Mouse (Mus musculus) liver, embryonic 16.5 days (tissue): ENCODE measurements around the gene Tmem200b. TPM values are rescaled to one million over a fixed set of nuclear protein-coding genes. Genes with fewer than 3 reads are reported as not detected.

Experiments
- ATAC-seq: fragments of 200-750 bp; cut with Nextera tagmentation; 2 replicates; pipeline ENCODE4 v1.8.0; 2017; ENCODE audit warnings: low read depth, mild to moderate bottlenecking, moderate number of reproducible peaks, moderate library complexity
- H3K27ac ChIP-seq: fragments of 300-500 bp; sonication (generic); 2 replicates; pipeline ENCODE4 v1.5.1; 2014; ENCODE audit warnings: mild to moderate bottlenecking, low read length
- H3K27me3 ChIP-seq: fragments of 300-500 bp; sonication (generic); 2 replicates; pipeline ENCODE4 v1.6.1; 2014; ENCODE audit warnings: low read depth, low read length, mixed read lengths; ENCODE audit not compliant: control insufficient read depth, insufficient read depth
- H3K36me3 ChIP-seq: fragments of 300-500 bp; sonication (generic); 2 replicates; pipeline ENCODE4 v1.6.1; 2014; ENCODE audit warnings: mild to moderate bottlenecking; ENCODE audit not compliant: control insufficient read depth, insufficient read depth
- H3K4me1 ChIP-seq: fragments of 300-500 bp; sonication (generic); 2 replicates; pipeline ENCODE4 v1.6.1; 2014; ENCODE audit warnings: low read depth, low read length, mixed read lengths; ENCODE audit not compliant: control insufficient read depth
- H3K4me2 ChIP-seq: fragments of 300-500 bp; sonication (generic); 2 replicates; pipeline ENCODE4 v1.6.1; 2014; ENCODE audit warnings: low read depth, low read length, mixed read lengths
- H3K4me3 ChIP-seq: fragments of 300-500 bp; sonication (generic); 2 replicates; pipeline ENCODE4 v1.5.1; 2014; ENCODE audit warnings: low read depth, mild to moderate bottlenecking, low read length
- H3K9ac ChIP-seq: fragments of 300-500 bp; sonication (generic); 2 replicates; pipeline ENCODE4 v1.6.1; 2014; ENCODE audit warnings: low read depth, low read length
- H3K9me3 ChIP-seq: fragments of 300-500 bp; sonication (generic); replicated peaks from 2 replicates; pipeline ENCODE4 v1.6.1; 2016; ENCODE audit warnings: low read length; ENCODE audit not compliant: control insufficient read depth
- WGBS: fragments of 180-500 bp; shearing (Covaris S2); extraction: QIAGEN DNeasy Blood & Tissue Kit; methylation state at CpG from one replicate; pipeline ENCODE4 v1.1.7; 2014; ENCODE audit not compliant: insufficient replicate concordance; 5-methylcytosine and 5-hydroxymethylcytosine counted together
- polyA plus RNA-seq: library from polyadenylated mRNA; unstranded; fragments of >200 nt; fragmentation: Nextera tagmentation; extraction: Ambion mirVana; gene quantifications from 2 replicates; pipeline ENCODE4 v1.2.1, GENCODE M21; 2015

The Tmem200b gene
- polyA plus RNA-seq, 1 experiment from 2014 or later: not detected

GRCm38 (mm10) chr4:131881306-131881705 lies 40.3 kb upstream of the Tmem200b start:
- ATAC-seq: no peak
- Histone ChIP-seq H3K27ac (no peak overlapping the region), H3K4me1 (peaks cover 18% of the 10 kb centered on the region), H3K4me3 (no peak overlapping the region), H3K4me2 (no peak overlapping the region), H3K27me3 (no peaks in the 10 kb centered on the region), H3K9ac (no peak overlapping the region), H3K9me3 (no peaks in the 10 kb centered on the region), H3K36me3 (peaks cover 22% of the 10 kb centered on the region)
- 77% methylated on average over 7 of the region's 7 CpGs for WGBS

- WGBS: 71% methylated on average over 6 of the region's 6 CpGs
- Histone ChIP-seq H3K4me1 (peaks cover 19% of the 10 kb centered on the region), H3K27me3 (no peaks in the 10 kb centered on the region), H3K36me3 (peaks cover 31% of the 10 kb centered on the region), H3K4me2 (no peak overlapping the region), H3K27ac (no peak overlapping the region), H3K9me3 (no peaks in the 10 kb centered on the region), H3K9ac (no peak overlapping the region), H3K4me3 (no peak overlapping the region)
- no peak for ATAC-seq
Measured at GRCm38 (mm10) chr4:131883571-131883970, 38.0 kb upstream of the Tmem200b start.

GRCm38 (mm10) chr4:131885376-131885775 lies 36.2 kb upstream of the Tmem200b start:
- WGBS: 82% methylated on average over 6 of the region's 6 CpGs
- ATAC-seq: no peak
- H3K27ac ChIP-seq: no peak overlapping the region
- H3K9me3 ChIP-seq: no peaks in the 10 kb centered on the region
- no peak overlapping the region for H3K4me3 ChIP-seq
- no peak overlapping the region for H3K9ac ChIP-seq
- H3K4me2 ChIP-seq: no peak overlapping the region
- H3K27me3 ChIP-seq: no peaks in the 10 kb centered on the region
- H3K36me3 ChIP-seq: peaks cover 34% of the 10 kb centered on the region
- peaks cover 19% of the 10 kb centered on the region for H3K4me1 ChIP-seq

- 26% methylated on average over 1 of the region's 1 CpGs for WGBS
- H3K9me3 ChIP-seq: no peaks in the 10 kb centered on the region
- no peak overlapping the region for H3K4me3 ChIP-seq
- no peak overlapping the region for H3K9ac ChIP-seq
- peaks cover 17% of the 10 kb centered on the region for H3K4me1 ChIP-seq
- H3K4me2 ChIP-seq: no peak overlapping the region
- H3K27ac ChIP-seq: no peak overlapping the region
- peaks cover 54% of the 10 kb centered on the region for H3K36me3 ChIP-seq
- H3K27me3 ChIP-seq: no peaks in the 10 kb centered on the region
- ATAC-seq: peak; percentile 67
Measured at GRCm38 (mm10) chr4:131888564-131888963, 33.0 kb upstream of the Tmem200b start.

- Histone ChIP-seq H3K4me1 (peaks cover 17% of the 10 kb centered on the region), H3K9ac (no peak overlapping the region), H3K27me3 (no peaks in the 10 kb centered on the region), H3K4me2 (no peak overlapping the region), H3K27ac (no peak overlapping the region), H3K4me3 (no peak overlapping the region), H3K36me3 (peaks cover 53% of the 10 kb centered on the region), H3K9me3 (no peaks in the 10 kb centered on the region)
- WGBS: 60% methylated on average over 3 of the region's 3 CpGs
- ATAC-seq: no peak
Measured at GRCm38 (mm10) chr4:131890692-131891091, 30.9 kb upstream of the Tmem200b start.

- H3K4me2 ChIP-seq: no peak overlapping the region
- H3K36me3 ChIP-seq: peaks cover 81% of the 10 kb centered on the region
- H3K4me1 ChIP-seq: peaks cover 6% of the 10 kb centered on the region; the same call in 1 of the 2 replicates
- no peaks in the 10 kb centered on the region for H3K27me3 ChIP-seq
- no peak overlapping the region for H3K4me3 ChIP-seq
- 93% methylated on average over 5 of the region's 5 CpGs for WGBS
- no peak overlapping the region for H3K9ac ChIP-seq
- ATAC-seq: no peak
- H3K9me3 ChIP-seq: no peaks in the 10 kb centered on the region
- H3K27ac ChIP-seq: peak overlapping the region; percentile 37
Measured at GRCm38 (mm10) chr4:131897109-131897508, 24.5 kb upstream of the Tmem200b start.

- Histone ChIP-seq H3K9ac (no peak overlapping the region), H3K4me1 (peaks cover 6% of the 10 kb centered on the region; the same call in 1 of the 2 replicates), H3K36me3 (peaks cover 77% of the 10 kb centered on the region), H3K4me3 (no peak overlapping the region), H3K27me3 (no peaks in the 10 kb centered on the region), H3K27ac (peak overlapping the region; percentile 37), H3K9me3 (no peaks in the 10 kb centered on the region), H3K4me2 (no peak overlapping the region)
- peak; percentile 85 for ATAC-seq
- WGBS: 83% methylated on average over 8 of the region's 8 CpGs
Measured at GRCm38 (mm10) chr4:131897787-131898186, 23.8 kb upstream of the Tmem200b start.

- no peak overlapping the region for H3K4me3 ChIP-seq
- no peaks in the 10 kb centered on the region for H3K9me3 ChIP-seq
- H3K27me3 ChIP-seq: no peaks in the 10 kb centered on the region
- H3K36me3 ChIP-seq: peaks cover 69% of the 10 kb centered on the region
- peak overlapping the region; percentile 34; the same call in 1 of the 2 replicates for H3K27ac ChIP-seq
- no peak overlapping the region for H3K4me2 ChIP-seq
- no peak for ATAC-seq
- H3K4me1 ChIP-seq: peaks cover 6% of the 10 kb centered on the region; the same call in 1 of the 2 replicates
- no peak overlapping the region for H3K9ac ChIP-seq
- WGBS: 84% methylated on average over 12 of the region's 12 CpGs
Measured at GRCm38 (mm10) chr4:131898503-131899179, 22.9 kb upstream of the Tmem200b start.

- H3K4me3 ChIP-seq: no peak overlapping the region
- no peak overlapping the region for H3K27ac ChIP-seq
- WGBS: 87% methylated on average over 6 of the region's 6 CpGs
- peaks cover 6% of the 10 kb centered on the region; the same call in 1 of the 2 replicates for H3K4me1 ChIP-seq
- H3K4me2 ChIP-seq: no peak overlapping the region
- no peaks in the 10 kb centered on the region for H3K9me3 ChIP-seq
- H3K36me3 ChIP-seq: peaks cover 67% of the 10 kb centered on the region
- no peak for ATAC-seq
- H3K27me3 ChIP-seq: no peaks in the 10 kb centered on the region
- H3K9ac ChIP-seq: no peak overlapping the region
Measured at GRCm38 (mm10) chr4:131899180-131899554, 22.4 kb upstream of the Tmem200b start.
